Mouse (Mus musculus) urinary bladder, postnatal 14 days (tissue): Measurements from ENCODE around the gene Ubac2.
A peak's percentile ranks its signal among the peaks of the same experiment; 100 is the strongest.
"Not testable (repeated sequence)": the region's sequence is repeated elsewhere in the genome, so short reads cannot be mapped to it uniquely, and the experiment has no call there.

Source experiments
- DNase-seq: peaks from one replicate; pipeline ENCODE4 v3.0.0; 2021; ENCODE audit warnings: low spot score

Ubac2 gene

GRCm38 (mm10) chr14:122047784-122048183 is 169.4 kb downstream of the Ubac2 start:
- DNase-seq: no peak

- no peak for DNase-seq
These were observed 170.4 kb downstream of the Ubac2 start for GRCm38 (mm10) chr14:122048816-122049215.

- DNase-seq: no peak
These were observed 174.6 kb downstream of the Ubac2 start for GRCm38 (mm10) chr14:122052896-122053635.

GRCm38 (mm10) chr14:122056871-122057270 is 178.5 kb downstream of the Ubac2 start:
- no peak for DNase-seq

GRCm38 (mm10) chr14:122057941-122058346 is 179.5 kb downstream of the Ubac2 start:
- no peak for DNase-seq

- peak; percentile 83 for DNase-seq
These were observed 182.2 kb downstream of the Ubac2 start for GRCm38 (mm10) chr14:122060642-122061041.

GRCm38 (mm10) chr14:122061376-122061775 is 183.0 kb downstream of the Ubac2 start:
- DNase-seq: no peak

GRCm38 (mm10) chr14:122062411-122063090 is 184.1 kb downstream of the Ubac2 start:
- DNase-seq: no peak

- no peak for DNase-seq
These were observed 185.2 kb downstream of the Ubac2 start for GRCm38 (mm10) chr14:122063599-122063998.

- peak; percentile 65 for DNase-seq
These were observed 186.1 kb downstream of the Ubac2 start for GRCm38 (mm10) chr14:122064519-122064918.

- DNase-seq: no peak
These were observed 187.8 kb downstream of the Ubac2 start for GRCm38 (mm10) chr14:122066243-122066642.

- not testable (repeated sequence) for DNase-seq
These were observed 189.6 kb downstream of the Ubac2 start for GRCm38 (mm10) chr14:122068036-122068435.

- DNase-seq: no peak
These were observed 190.6 kb downstream of the Ubac2 start for GRCm38 (mm10) chr14:122068801-122069695.

GRCm38 (mm10) chr14:122069948-122070347 is 191.5 kb downstream of the Ubac2 start:
- no peak for DNase-seq
